Mouse (Mus musculus) right cerebral cortex, postnatal 14 days (tissue): Measurements from ENCODE around the gene Spsb2.
A peak's percentile ranks its signal among the peaks of the same experiment; 100 is the strongest.
"Not testable (repeated sequence)": the region's sequence is repeated elsewhere in the genome, so short reads cannot be mapped to it uniquely, and the experiment has no call there.

Experiments
- DNase-seq: peaks from one replicate; pipeline ENCODE4 v3.0.0; 2022

The Spsb2 gene

GRCm38 (mm10) chr6:124808358-124809012 is at the start of gene Spsb2:
Spsb2 (plus strand) TSS chr6:124808661.
- peak; percentile 56 for DNase-seq

DNA sequence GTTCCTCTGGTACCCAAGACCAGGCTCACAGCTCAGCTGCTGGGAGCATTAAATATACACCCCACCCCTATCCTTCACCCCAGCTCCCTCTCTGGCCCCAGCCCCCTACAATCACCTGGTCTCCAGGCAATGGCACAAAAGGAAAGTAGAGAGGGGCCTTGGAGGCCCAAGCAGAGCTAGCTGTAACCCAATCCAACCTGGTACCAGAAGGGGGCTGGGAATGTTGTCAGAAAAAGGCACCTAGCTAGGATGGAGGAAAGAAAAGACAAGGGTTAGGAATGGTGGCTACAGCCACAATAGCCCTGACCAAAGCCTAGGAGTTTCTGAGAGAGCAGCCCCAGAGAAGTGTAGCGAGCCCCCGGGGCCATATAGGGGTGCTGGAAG is 49.6 kb upstream of the Spsb2 start:
- no peak for DNase-seq

DNA sequence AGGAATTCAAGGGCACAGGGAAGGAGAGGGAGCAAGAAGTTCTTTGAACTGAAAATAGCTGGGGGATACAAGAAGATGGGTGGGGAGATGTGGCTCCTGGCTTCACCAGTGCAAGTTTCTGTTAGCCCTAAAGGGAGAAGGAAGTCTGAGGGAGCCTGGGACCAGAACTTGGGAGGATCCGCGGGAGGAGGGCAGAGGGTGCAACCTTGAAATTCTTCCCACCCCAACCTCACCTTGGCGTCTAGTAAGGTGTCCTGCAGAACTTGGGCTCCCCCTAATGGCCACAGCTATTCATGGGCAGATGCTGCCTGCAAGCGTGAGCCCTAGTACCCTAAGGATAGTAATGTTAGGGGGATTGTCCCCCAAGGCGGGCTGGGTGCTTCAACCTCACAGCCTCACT is 49.2 kb upstream of the Spsb2 start:
- peak; percentile 82 for DNase-seq

DNA sequence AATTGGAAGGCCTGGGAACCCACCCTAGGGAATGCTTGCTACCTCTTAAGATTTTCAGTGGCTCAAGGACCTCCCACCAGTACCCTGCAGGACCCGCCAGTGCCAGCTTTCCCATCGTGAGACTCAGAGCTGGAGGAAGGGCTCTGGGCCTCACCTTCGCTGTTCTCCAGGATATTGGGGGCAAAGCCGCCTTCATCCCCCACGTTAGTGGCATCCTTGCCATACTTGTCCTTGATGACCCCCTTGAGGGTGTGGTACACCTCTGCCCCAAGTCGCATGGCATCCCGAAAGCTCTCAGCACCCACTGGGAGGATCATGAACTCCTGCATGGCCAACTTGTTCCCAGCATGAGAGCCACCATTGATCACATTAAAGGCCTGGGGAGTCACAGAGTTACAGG is 42.5 kb upstream of the Spsb2 start:
- DNase-seq, result no peak

DNA sequence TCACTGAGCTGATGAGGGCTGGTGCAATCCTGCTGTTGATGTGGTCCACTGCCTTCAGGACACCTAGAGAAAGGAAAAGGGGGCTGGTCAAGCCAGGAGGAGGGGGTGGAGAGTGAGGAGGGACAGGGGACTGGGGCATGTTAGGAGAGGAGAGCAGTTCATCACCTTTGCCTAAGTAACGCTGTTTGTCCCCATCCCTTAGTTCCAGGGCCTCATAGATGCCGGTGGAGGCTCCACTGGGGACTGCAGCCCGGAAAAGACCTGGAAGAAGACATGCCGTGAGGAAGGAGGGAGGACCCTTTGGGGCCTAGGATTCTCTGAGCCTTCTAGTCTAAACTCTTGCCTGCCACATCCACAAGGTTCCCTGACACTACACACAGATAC is 40.9 kb upstream of the Spsb2 start:
- DNase-seq, result no peak

DNA sequence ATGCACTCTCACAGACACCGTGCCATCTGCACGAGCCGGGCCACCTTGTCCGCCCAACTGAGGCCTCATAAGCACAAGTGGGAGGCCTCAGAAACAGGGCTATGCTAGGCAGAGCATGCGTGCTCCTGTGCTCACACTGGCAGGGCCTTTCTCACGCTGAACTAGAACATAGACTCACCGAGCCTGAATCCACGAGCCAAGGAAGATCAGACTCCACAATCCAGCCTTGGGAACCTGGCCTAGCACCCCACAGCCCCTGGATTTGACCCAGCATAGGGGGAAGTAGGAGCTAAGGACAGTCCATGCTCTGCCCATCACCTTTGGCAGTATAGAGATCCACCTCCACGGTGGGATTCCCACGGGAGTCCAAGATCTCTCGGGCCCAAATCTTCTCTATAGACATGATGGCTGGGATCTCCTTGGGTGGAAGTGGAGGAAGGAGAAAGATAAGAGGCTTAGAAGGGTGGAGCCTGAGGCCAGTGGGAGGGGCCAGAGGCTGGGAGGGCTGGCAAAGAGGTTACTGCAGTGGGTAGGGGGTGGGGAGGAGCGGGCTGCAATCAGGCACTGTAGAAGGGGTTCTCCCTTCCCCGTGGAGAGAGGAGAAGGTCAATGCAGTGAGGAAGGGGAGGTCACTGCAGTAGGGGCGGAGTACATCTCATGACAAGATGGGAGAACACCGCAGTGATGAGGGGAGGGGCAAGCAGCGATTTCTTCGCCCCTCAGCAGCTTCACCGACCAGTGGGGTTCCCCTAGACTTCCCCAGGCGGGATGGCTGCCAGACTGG is 40.3 kb upstream of the Spsb2 start:
- DNase-seq, result peak; percentile 51

DNA sequence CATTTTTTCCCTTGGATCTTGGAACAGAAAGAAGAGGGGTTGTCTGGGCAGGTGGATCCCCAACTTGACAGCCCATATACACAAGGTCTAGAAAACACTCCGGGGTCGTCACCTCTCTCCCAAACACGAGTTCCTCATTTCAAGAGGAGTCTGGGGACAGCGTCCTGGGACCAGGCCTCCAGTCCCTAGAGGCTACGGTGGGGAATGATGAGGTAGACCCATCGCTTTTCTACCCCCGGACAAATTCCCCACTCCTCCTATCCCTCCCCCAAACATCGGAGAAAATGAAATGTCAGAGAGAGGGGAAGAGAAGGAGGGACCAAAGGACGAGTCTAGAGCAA is 39.8 kb upstream of the Spsb2 start:
- DNase-seq, result no peak

DNA sequence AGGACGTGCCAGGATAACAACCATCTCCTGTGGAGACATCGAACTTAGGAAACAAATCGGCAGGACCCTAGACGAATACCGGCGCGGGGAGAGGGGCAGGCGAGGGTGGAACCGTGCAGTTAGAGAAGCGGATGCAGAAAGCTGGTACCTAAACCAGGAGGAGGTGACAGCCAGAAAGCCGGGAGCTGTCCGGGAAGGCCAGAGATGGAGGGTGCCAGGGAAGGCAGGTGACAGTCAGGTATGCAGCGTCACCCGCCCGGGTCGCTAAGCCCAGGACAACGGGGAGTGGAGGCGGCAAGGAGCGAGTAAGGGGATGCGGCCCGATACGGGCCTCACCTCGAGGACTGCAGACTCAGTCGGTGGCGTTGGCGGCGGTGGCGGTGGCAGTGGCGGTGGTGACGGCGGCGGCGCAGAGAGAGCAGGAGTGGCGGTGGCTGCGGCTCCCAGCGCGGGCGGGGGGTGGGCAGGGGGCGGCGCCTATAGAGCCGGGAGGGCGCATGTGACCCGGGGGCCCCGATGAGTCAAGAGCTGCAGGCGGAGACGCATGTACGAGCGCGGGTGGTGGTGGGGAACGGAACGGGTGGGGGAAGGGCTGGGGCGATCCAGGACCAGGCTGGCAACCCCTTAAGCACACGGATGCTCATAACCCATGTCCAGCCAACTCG is 39.2 kb upstream of the Spsb2 start, which contains the start of gene Eno2:
Gene Eno2 (minus strand): TSS at position 573 of the 665 bp plus-strand sequence.
- peak; percentile 85 for DNase-seq

DNA sequence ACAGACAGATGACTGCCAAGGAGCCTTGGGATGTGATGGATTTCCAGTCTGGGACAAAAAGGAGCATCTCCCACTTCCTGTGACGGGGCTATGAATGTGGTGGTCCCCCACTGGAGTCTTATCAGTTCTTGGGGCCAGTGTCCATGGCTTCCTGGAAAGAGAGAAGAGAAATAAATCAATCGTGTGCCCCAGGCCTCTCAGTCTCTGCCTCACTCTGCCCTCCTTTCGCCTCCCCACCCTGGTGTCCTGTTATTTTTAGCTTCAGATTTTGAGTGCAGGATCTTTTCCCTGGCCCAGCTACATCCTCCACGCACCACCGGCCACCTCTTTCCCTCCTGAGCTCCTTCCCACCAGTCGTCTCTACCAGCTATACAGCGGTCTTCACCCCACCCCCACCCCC is 38.4 kb upstream of the Spsb2 start:
- no peak for DNase-seq

DNA sequence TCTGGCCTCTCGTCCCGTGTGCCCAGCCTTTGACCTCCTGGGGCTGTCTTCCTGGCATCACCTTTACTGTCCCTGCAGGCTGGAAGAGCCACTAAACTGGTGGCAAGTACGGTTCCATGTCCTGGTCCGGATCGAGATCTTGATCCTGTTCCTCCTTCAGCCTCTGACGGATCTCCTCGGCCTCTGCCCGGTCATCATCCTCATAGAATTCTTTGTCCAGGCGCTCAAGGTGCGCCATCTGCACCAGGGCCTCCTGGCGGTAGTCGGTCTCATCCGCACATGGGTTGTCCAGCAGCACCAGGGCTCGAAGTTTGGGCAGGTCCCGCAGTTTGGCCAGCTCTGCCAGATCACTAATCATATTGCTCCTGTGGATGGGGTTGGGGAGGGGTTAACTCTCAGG is 38.0 kb upstream of the Spsb2 start:
- DNase-seq, result no peak

DNA sequence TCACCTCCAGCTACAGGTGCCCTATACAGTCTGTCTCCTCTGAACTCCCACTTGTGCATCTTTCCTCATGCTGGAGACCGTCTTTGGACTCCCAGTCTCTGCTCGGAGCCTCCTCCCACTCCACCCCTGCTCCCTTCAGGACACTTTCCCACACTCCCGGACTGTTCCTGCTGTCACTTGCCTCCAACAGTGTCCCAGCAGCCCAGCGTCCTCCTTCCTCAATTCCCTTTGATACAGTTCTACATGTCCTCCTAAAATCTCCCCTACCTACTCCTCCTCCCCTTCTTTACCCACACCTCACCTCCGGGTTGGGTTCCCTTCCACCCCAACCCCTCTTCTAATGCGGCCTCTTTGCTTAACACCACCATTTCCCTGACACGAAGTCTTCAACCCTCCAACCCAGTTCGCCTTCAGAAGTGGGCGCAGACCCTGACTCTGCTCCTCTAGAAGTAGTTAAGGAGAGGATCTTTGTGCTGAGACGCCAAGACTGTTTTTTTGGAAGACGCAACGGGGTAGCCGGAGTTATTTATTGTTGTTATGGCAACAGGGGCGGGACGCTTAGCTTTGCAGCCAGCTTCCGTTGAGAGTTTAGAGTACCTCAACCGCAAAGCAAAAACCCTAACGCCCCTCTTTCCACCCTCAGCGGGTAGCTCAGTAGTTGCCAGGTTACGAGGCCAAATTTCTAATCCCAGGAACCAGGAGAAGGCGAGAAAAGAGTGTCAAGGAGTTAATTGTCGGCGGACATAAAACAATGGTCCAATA is 29.1 kb upstream of the Spsb2 start, which contains the start of gene Lrrc23:
Gene Lrrc23 (minus strand): TSS at position 506 of the 762 bp plus-strand sequence.
- DNase-seq, result no peak

GRCm38 (mm10) chr6:124779984-124780416 is 28.5 kb upstream of the Spsb2 start:
- DNase-seq, result no peak

- DNase-seq, result no peak
These were observed 27.5 kb upstream of the Spsb2 start for GRCm38 (mm10) chr6:124780917-124781316.

DNA sequence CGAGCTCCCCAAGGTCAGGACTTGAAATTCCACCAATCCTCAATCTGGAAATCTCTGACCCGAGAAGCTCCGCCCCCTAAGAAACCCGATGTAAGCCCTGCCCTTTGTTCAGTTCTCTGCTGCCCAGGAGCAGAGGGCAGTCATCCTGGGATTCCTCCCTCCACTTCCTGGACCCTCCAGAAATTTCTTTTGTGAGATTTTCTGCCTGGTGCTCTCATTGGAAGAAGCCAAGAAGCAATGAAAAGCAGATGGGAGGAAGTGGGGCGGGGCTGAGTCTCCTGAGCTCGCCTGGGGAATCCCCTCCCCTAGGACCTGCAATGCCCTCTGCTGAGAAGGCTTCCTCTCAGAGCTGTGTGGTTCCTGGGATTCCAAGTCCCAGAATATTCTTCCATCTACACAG is 26.0 kb upstream of the Spsb2 start:
- DNase-seq, result no peak

GRCm38 (mm10) chr6:124786756-124787420 is 21.6 kb upstream of the Spsb2 start:
- DNase-seq, result no peak

GRCm38 (mm10) chr6:124787722-124788121 is 20.7 kb upstream of the Spsb2 start:
- no peak for DNase-seq

- DNase-seq, result no peak
These were observed 18.9 kb upstream of the Spsb2 start for GRCm38 (mm10) chr6:124789519-124789918.

GRCm38 (mm10) chr6:124790121-124790520 is 18.3 kb upstream of the Spsb2 start:
- DNase-seq, result no peak

- DNase-seq, result no peak
These were observed 16.6 kb upstream of the Spsb2 start for GRCm38 (mm10) chr6:124791911-124792310.

- no peak for DNase-seq
These were observed 12.7 kb upstream of the Spsb2 start for GRCm38 (mm10) chr6:124795781-124796180.

- no peak for DNase-seq
These were observed 12.3 kb upstream of the Spsb2 start for GRCm38 (mm10) chr6:124796200-124796599.

GRCm38 (mm10) chr6:124802400-124802799 is 6.1 kb upstream of the Spsb2 start:
- not testable (repeated sequence) for DNase-seq

- DNase-seq, result no peak
These were observed 5.4 kb upstream of the Spsb2 start for GRCm38 (mm10) chr6:124803061-124803460.
